Mouse (Mus musculus) heart, postnatal 25 days (tissue): ENCODE measurements around the gene Gm17727. TPM values are rescaled to one million over a fixed set of nuclear protein-coding genes. Genes with fewer than 3 reads are reported as not detected.
"Not testable (repeated sequence)": the region's sequence is repeated elsewhere in the genome, so short reads cannot be mapped to it uniquely, and the experiment has no call there.

Experiments
- DNase-seq: peaks from one replicate; pipeline ENCODE4 v3.0.0; 2022; ENCODE audit warnings: low spot score
- intact Hi-C: fragments of 180-260 bp; cut with DNase I; formaldehyde crosslinking; loops from one replicate; pipeline ENCODE4 v1.15.1; 2025
- total RNA-seq, 2 experiments: library from RNA; stranded (reverse); gene quantifications; 2 replicates each; pipeline ENCODE4 v1.2.3; 2021

Gene Gm17727
- not detected for total RNA-seq

- intact Hi-C loops, result no loop called here
- no peak for DNase-seq
Observed at GRCm38 (mm10) chr9:35778009-35778408, at the start of gene Gm17727. Gm17727 (minus strand) TSS chr9:35778109.

- DNase-seq, intact Hi-C loops: not testable (repeated sequence)
Observed at GRCm38 (mm10) chr9:35817881-35818280, 40.0 kb upstream of the Gm17727 start.

- DNase-seq, result no peak
- intact Hi-C loops, result no loop called here
Observed at GRCm38 (mm10) chr9:35798146-35798545, 20.2 kb upstream of the Gm17727 start.

DNA sequence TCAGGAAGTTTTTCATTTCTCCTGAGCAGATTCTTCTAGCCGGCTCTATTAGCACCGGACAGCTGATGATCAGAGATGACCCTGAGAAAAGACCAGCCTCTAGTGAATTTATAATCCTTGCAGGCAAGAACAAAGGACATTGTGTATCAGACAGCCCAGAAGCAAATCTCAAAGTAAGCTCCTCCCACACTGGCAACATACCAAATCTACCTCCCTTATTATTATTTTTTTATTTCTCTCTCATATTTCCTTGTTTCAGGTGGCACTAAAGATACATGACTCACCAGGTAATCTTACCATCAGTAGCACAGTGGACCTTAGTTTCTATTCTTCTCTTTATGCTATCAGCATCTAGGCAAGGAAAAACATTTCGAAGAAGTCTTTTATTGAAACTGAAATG, 12.1 kb upstream of the Gm17727 start, which contains the start of the genes Gm27235 and D730048I06Rik:
Gene Gm27235 (minus strand): TSS at position 101 of the 400 bp plus-strand sequence.
Gene D730048I06Rik (minus strand): TSS at position 112 of the 400 bp plus-strand sequence.
- no peak for DNase-seq
- intact Hi-C loops, result no loop called here

- DNase-seq, result no peak
- intact Hi-C loops, result no loop called here
Observed at GRCm38 (mm10) chr9:35756843-35757242, 21.1 kb downstream of the Gm17727 start.

DNA sequence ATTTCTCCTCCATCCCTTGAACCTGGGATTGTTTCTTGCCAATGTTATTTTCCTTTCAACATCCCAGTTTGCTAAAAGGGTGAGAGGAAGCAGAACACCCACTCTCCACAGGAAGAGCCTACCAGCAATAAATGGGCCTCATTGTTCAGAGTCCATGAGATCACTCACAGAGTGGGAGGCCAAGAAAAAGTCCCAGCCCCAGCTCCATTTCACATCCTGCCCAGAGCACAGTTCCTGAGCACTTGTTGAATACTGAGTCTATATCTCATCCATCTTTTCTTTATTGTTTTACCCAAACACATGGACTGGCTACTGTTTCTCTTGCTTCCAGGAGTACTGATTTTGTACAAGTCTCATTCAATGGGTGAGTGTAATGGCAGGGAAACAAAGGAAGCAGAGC, 37.2 kb downstream of the Gm17727 start, which contains the start of gene Gm17677:
Gene Gm17677 (plus strand): TSS at position 301 of the 400 bp plus-strand sequence.
- intact Hi-C loops, result no loop called here
- DNase-seq, result no peak

Other genes with a start within 250 kb of the Gm17727 start
- gene Ddx25, start 219.6 kb downstream of the Gm17727 start, total RNA-seq, result not detected
- 1 to 10 TPM; 6.6 to 7.5 TPM for gene Pus3, start 219.5 kb downstream of the Gm17727 start, total RNA-seq
- gene Pate2, start 207.8 kb downstream of the Gm17727 start, total RNA-seq, result not detected
- gene Hyls1, start 207.7 kb downstream of the Gm17727 start, total RNA-seq, result 1 to 10 TPM; 2.2 to 2.6 TPM
- gene Pate4, start 166.2 kb downstream of the Gm17727 start, total RNA-seq, result not detected
- not detected for gene Pate3, start 129.9 kb downstream of the Gm17727 start, total RNA-seq
- gene Pate1, start 90.7 kb downstream of the Gm17727 start, total RNA-seq, result not detected
- gene Gm17677, start 37.1 kb downstream of the Gm17727 start, total RNA-seq, result not detected
- not detected for gene Gm27235, start 12.0 kb upstream of the Gm17727 start, total RNA-seq
- not detected for gene D730048I06Rik, start 12.0 kb upstream of the Gm17727 start, total RNA-seq
- gene 9230110F15Rik, start 66.0 kb upstream of the Gm17727 start, total RNA-seq, result not detected
- gene 9230113P08Rik, start 130.3 kb upstream of the Gm17727 start, total RNA-seq, result not detected